Mouse (Mus musculus) gastrocnemius, adult 2 months (tissue): ENCODE results near the gene Olfr315. TPM values are rescaled to one million over a fixed set of nuclear protein-coding genes. Genes with fewer than 3 reads are reported as not detected.
"Not testable (repeated sequence)": the region's sequence is repeated elsewhere in the genome, so short reads cannot be mapped to it uniquely, and the experiment has no call there.

Source experiments
- DNase-seq: peaks from one replicate; pipeline ENCODE4 v3.0.0; 2022
- H3K27ac ChIP-seq: fragments of 200-600 bp; 2 replicates; pipeline ENCODE4 v1.8.1; 2022; ENCODE audit warnings: mild to moderate bottlenecking
- H3K4me3 ChIP-seq: fragments of 200-600 bp; 2 replicates; pipeline ENCODE4 v1.8.1; 2022; ENCODE audit warnings: mild to moderate bottlenecking, moderate library complexity
- CTCF ChIP-seq: fragments of 200-600 bp; IDR thresholded peaks from 2 replicates; pipeline ENCODE4 v1.8.1; 2022; ENCODE audit warnings: antibody characterized with exemption, mild to moderate bottlenecking, moderate library complexity
- intact Hi-C: fragments of 180-260 bp; cut with DNase I; formaldehyde crosslinking; loops from one replicate; pipeline ENCODE4 v1.15.1; 2025
- total RNA-seq, 2 experiments: library from RNA; stranded (reverse); gene quantifications; 2 replicates each; pipeline ENCODE4 v1.2.3; 2021

The Olfr315 gene
- total RNA-seq, 2 experiments from 2014 or later: not detected

DNA sequence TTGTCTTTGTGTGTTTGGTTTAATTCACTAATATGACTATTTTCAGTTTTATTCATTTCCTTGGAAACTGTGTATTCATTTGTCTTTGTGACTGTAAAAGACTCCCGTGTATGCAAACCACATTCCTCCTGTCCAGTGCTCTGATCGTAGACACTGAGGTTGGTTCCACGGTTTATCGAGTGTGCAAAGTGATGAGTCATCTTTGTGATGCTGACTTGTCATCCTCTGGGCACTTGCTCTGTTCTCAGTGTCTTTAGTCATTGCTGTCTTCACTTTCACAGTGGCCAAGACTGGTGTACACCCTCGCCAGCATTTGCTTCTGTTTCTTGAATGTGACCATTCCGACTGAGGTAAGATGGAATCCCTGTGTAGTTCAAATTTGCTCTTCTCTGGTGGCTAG lies 17.7 kb downstream of the Olfr315 start:
- TF ChIP-seq CTCF: no peak
- DNase-seq: no peak
- no peak overlapping the region for H3K27ac ChIP-seq
- intact Hi-C loops: no loop called here
- no peak overlapping the region for H3K4me3 ChIP-seq

- TF ChIP-seq CTCF: no peak
Measured at GRCm38 (mm10) chr11:58795856-58796255, 22.9 kb downstream of the Olfr315 start.

DNA sequence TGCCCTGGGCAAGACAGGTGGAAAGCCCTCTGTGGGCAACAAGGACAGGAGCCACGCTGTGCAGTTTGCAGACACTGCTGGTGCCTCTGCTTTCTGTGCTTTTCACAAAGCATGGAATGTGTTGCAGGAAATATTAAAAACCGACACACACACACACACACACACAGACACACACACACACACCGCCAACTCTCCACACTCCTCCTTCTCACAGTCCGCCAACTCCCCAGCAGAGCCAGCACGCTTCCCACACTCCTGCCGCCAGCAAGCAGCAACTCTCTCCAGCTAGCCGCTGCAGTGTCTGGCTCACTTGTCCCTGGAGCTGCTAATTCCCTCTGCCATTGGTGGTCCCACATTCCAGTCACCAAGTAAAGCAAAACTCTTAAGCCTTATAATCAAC lies 23.9 kb downstream of the Olfr315 start:
- DNase-seq: no peak
- H3K27ac ChIP-seq: no peak overlapping the region
- TF ChIP-seq CTCF: no peak
- H3K4me3 ChIP-seq: no peak overlapping the region
- intact Hi-C loops: no loop called here

More at GRCm38 (mm10) chr11:58795856-58796255, 22.9 kb downstream of the Olfr315 start:
- H3K27ac ChIP-seq: no peak overlapping the region
- intact Hi-C loops: no loop called here
- no peak overlapping the region for H3K4me3 ChIP-seq
- DNase-seq: no peak

DNA sequence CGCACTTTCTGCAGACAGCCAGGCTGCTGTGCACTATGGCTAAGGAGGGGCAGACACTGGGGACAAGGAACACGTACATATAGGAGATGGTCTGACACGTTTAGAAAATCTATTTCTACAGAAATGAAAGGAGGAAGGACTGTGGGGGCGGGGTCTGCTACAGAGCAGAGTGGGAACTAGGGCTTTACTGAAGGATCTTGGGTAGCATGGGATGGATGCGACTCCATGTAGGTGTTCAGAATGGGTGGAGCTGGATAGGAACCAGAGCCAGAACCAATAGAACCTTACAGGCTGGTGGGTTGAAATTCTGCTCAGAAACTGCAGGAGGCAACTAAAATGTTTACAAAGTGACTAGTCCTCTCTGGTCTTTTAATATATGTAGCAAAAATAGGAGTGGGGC lies 26.8 kb downstream of the Olfr315 start:
- no peak for TF ChIP-seq CTCF
- Histone ChIP-seq H3K27ac (no peak overlapping the region), H3K4me3 (no peak overlapping the region)
- DNase-seq: no peak
- intact Hi-C loops: no loop called here

- intact Hi-C loops: no loop called here
- Histone ChIP-seq H3K27ac (no peak within 1 kb of the TSS), H3K4me3 (no peak within 1 kb of the TSS)
- no peak for DNase-seq
- TF ChIP-seq CTCF: no peak
Measured at GRCm38 (mm10) chr11:58801558-58802228, 28.7 kb downstream of the Olfr315 start, which contains the start of gene Fam183b. Gene Fam183b (minus strand): TSS chr11:58801960.

- no peak for DNase-seq
- intact Hi-C loops: no loop called here
- no peak overlapping the region for H3K27ac ChIP-seq
- no peak for TF ChIP-seq CTCF
- no peak overlapping the region for H3K4me3 ChIP-seq
Measured at GRCm38 (mm10) chr11:58803871-58804270, 30.9 kb downstream of the Olfr315 start.

DNA sequence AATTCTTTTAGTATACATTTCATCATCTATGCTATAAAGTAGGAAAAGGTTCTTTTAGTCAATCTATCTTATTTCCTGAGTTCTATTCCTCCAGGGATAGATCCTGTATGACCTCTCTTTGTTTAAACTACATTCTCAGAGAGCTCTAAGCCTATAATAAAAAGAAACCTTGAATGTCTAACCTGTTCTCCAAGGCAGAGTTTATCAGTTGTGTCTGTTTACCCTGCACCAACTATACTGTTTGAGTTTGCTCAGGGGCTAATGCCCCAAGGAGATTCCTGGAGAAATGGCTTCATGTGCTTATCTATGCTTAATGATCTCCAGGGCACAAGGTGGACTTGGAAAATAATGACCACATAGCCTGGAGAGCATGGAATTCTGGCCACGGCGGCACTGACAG lies 31.4 kb downstream of the Olfr315 start:
- Histone ChIP-seq H3K4me3 (no peak overlapping the region), H3K27ac (no peak overlapping the region)
- intact Hi-C loops: no loop called here
- no peak for DNase-seq
- no peak for TF ChIP-seq CTCF

GRCm38 (mm10) chr11:58812001-58812400 lies 39.0 kb downstream of the Olfr315 start:
- intact Hi-C loops: no loop called here
- DNase-seq: no peak
- no peak overlapping the region for H3K27ac ChIP-seq
- 0 out of 2 replicates have a peak, but pooled peaks have one; percentile 15 for TF ChIP-seq CTCF
- H3K4me3 ChIP-seq: no peak overlapping the region

- intact Hi-C loops, H3K27ac ChIP-seq, H3K4me3 ChIP-seq, DNase-seq: not testable (repeated sequence)
Measured at GRCm38 (mm10) chr11:58814700-58815099, 41.7 kb downstream of the Olfr315 start, which contains the start of gene Olfr313. Gene Olfr313 (plus strand): TSS chr11:58815000.

DNA sequence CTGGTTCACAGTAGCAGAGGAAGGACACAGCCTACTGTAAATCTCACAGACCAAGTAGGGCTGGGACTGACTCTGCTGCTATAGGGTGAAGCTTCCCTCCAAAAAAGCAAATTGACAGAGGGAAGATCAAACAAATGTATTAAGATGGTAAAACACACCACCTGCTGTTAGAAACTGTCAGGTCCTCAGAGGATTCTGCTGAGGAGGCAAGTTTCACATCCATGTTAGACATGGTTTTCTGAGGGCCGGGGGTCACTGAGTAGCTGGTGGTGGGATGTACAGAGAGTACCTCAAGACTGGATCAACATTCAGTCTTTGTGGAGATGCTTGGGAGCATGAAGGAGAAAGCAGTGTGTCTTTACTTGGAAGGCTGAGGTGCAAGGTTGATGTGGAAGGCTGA lies 42.7 kb downstream of the Olfr315 start:
- no peak for DNase-seq
- Histone ChIP-seq H3K27ac (no peak overlapping the region), H3K4me3 (no peak overlapping the region)
- TF ChIP-seq CTCF: no peak
- intact Hi-C loops: no loop called here

GRCm38 (mm10) chr11:58828937-58829336 lies 55.9 kb downstream of the Olfr315 start, which contains the start of gene Olfr312:
Gene Olfr312 (plus strand): TSS chr11:58829237.
- intact Hi-C loops: not testable (repeated sequence)

DNA sequence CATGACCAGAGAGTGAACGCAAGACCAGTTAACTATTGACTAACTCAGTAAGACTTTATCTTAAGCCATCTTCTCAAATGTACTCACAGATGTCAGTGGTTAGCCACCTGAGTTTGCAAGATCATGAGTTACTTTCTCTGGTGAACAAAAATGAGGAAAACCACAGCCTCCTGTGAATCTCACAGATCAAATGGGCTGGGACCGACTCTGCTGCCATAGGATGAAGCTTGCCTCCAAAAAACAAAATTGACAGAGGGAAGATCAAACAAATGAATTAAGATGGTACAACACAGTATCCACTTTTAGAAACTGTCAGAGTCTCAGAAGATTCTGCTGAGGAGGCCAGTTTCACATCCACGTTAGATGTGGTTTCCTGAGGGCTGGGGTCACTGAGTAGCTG lies 56.8 kb downstream of the Olfr315 start:
- intact Hi-C loops: no loop called here
- no peak for TF ChIP-seq CTCF
- Histone ChIP-seq H3K27ac (no peak overlapping the region), H3K4me3 (no peak overlapping the region)
- no peak for DNase-seq

More at GRCm38 (mm10) chr11:58828937-58829336, 55.9 kb downstream of the Olfr315 start, which contains the start of gene Olfr312:
- DNase-seq, H3K4me3 ChIP-seq, H3K27ac ChIP-seq: not testable (repeated sequence)

Other genes starting within 250 kb of the Olfr315 start
- not detected for gene Olfr330, start 238.4 kb upstream of the Olfr315 start, total RNA-seq
- not detected for gene Olfr329-ps, start 226.8 kb upstream of the Olfr315 start, total RNA-seq
- not detected for gene Olfr328, start 217.6 kb upstream of the Olfr315 start, total RNA-seq
- gene Olfr224, start 202.6 kb upstream of the Olfr315 start, total RNA-seq: not detected
- not detected for gene Olfr325, start 195.5 kb upstream of the Olfr315 start, total RNA-seq
- gene Olfr324, start 178.1 kb upstream of the Olfr315 start, total RNA-seq: not detected
- gene 2210407C18Rik, start 157.1 kb upstream of the Olfr315 start, total RNA-seq: under 1 TPM in 1 of 2 experiments, not detected in 1; 0.22 TPM
- not detected for gene Olfr323, start 142.7 kb upstream of the Olfr315 start, total RNA-seq
- gene Trim58, start 132.7 kb upstream of the Olfr315 start, total RNA-seq: not detected
- gene Olfr322, start 114.4 kb upstream of the Olfr315 start, total RNA-seq: not detected
- gene Olfr320, start 92.1 kb upstream of the Olfr315 start, total RNA-seq: not detected
- gene Olfr319, start 74.0 kb upstream of the Olfr315 start, total RNA-seq: not detected
- gene Olfr318, start 49.2 kb upstream of the Olfr315 start, total RNA-seq: not detected
- gene Olfr317, start 34.0 kb upstream of the Olfr315 start, total RNA-seq: not detected
- not detected for gene Olfr316, start 20.5 kb upstream of the Olfr315 start, total RNA-seq
- not detected for gene Olfr314, start 9.8 kb downstream of the Olfr315 start, total RNA-seq
- not detected for gene Fam183b, start 28.8 kb downstream of the Olfr315 start, total RNA-seq
- not detected for gene Olfr313, start 41.8 kb downstream of the Olfr315 start, total RNA-seq
- gene Olfr312, start 56.0 kb downstream of the Olfr315 start, total RNA-seq: not detected
- not detected for gene Olfr311, start 66.1 kb downstream of the Olfr315 start, total RNA-seq
- 1 to 10 TPM in 1 of 2 experiments, under 1 TPM in 1; 0.89 to 1.1 TPM for gene Gm12258, start 74.0 kb downstream of the Olfr315 start, total RNA-seq
- 1 to 10 TPM in 1 of 2 experiments, under 1 TPM in 1; 0.69 to 1.3 TPM for gene 2810021J22Rik, start 94.0 kb downstream of the Olfr315 start, total RNA-seq
- 1 to 10 TPM; 3.1 to 3.3 TPM for gene Zfp39, start 131.0 kb downstream of the Olfr315 start, total RNA-seq
- gene Btnl10, start 144.7 kb downstream of the Olfr315 start, total RNA-seq: not detected
- 100 to 1,000 TPM in 1 of 2 experiments, 10 to 100 TPM in 1; 95.2 to 101 TPM for gene Rnf187, start 165.7 kb downstream of the Olfr315 start, total RNA-seq
- not detected for gene Hist3h2ba, start 175.7 kb downstream of the Olfr315 start, total RNA-seq
- gene Hist3h2a, start 181.5 kb downstream of the Olfr315 start, total RNA-seq: 10 to 100 TPM; 10.5 to 11.3 TPM
- gene Trim17, start 181.5 kb downstream of the Olfr315 start, total RNA-seq: under 1 TPM; 0.08 to 0.33 TPM
- 1 to 10 TPM; 7.2 to 7.9 TPM for gene Trim11, start 204.9 kb downstream of the Olfr315 start, total RNA-seq